Mouse (Mus musculus): ENCODE results near the gene Gab2. TPM values are rescaled to one million over a fixed set of nuclear protein-coding genes. Genes with fewer than 3 reads are reported as not detected.

The Gab2 gene
- 17.3 and 22.4 TPM in 2 replicates for polyA plus RNA-seq (2012; rRNA removed)

- no peak for DNase-seq (ENCODE audit: low spot score)
These were observed at the start of gene Gab2 for GRCm38 (mm10) chr7:97081242-97081958. Gab2 (plus strand) TSS chr7:97081586.

- no peak for DNase-seq (ENCODE audit: low spot score)
These were observed 49.0 kb upstream of the Gab2 start for GRCm38 (mm10) chr7:97032412-97032811.

- no peak for DNase-seq (ENCODE audit: low spot score)
These were observed 41.7 kb upstream of the Gab2 start for GRCm38 (mm10) chr7:97039641-97040040.

GRCm38 (mm10) chr7:97041868-97042449 lies 39.4 kb upstream of the Gab2 start:
- no peak for DNase-seq (ENCODE audit: low spot score)

- DNase-seq (ENCODE audit: low spot score): no peak
These were observed 38.4 kb upstream of the Gab2 start for GRCm38 (mm10) chr7:97042981-97043380.

GRCm38 (mm10) chr7:97060966-97061365 lies 20.4 kb upstream of the Gab2 start:
- DNase-seq (ENCODE audit: low spot score): no peak

- no peak for DNase-seq (ENCODE audit: low spot score)
These were observed 9.9 kb upstream of the Gab2 start for GRCm38 (mm10) chr7:97071512-97071911.

GRCm38 (mm10) chr7:97072061-97072460 lies 9.3 kb upstream of the Gab2 start:
- DNase-seq (ENCODE audit: low spot score): no peak

GRCm38 (mm10) chr7:97074974-97075373 lies 6.4 kb upstream of the Gab2 start:
- no peak for DNase-seq (ENCODE audit: low spot score)

- DNase-seq (ENCODE audit: low spot score): no peak
These were observed 4.4 kb upstream of the Gab2 start for GRCm38 (mm10) chr7:97076977-97077376.

GRCm38 (mm10) chr7:97078685-97079084 lies 2.7 kb upstream of the Gab2 start:
- no peak for DNase-seq (ENCODE audit: low spot score)

- DNase-seq (ENCODE audit: low spot score): no peak
These were observed 2.2 kb upstream of the Gab2 start for GRCm38 (mm10) chr7:97079145-97079544.

GRCm38 (mm10) chr7:97079651-97080365 lies 1.6 kb upstream of the Gab2 start:
- no peak for DNase-seq (ENCODE audit: low spot score)

GRCm38 (mm10) chr7:97080621-97081241 lies 655 bp upstream of the Gab2 start:
- no peak for DNase-seq (ENCODE audit: low spot score)

- DNase-seq (ENCODE audit: low spot score): peak; percentile 68
These were observed 503 bp downstream of the Gab2 start for GRCm38 (mm10) chr7:97081959-97082218.

GRCm38 (mm10) chr7:97082219-97083101 lies 1.1 kb downstream of the Gab2 start:
- DNase-seq (ENCODE audit: low spot score): no peak

GRCm38 (mm10) chr7:97083579-97083978 lies 2.2 kb downstream of the Gab2 start:
- no peak for DNase-seq (ENCODE audit: low spot score)

GRCm38 (mm10) chr7:97084181-97084580 lies 2.8 kb downstream of the Gab2 start:
- no peak for DNase-seq (ENCODE audit: low spot score)

- no peak for DNase-seq (ENCODE audit: low spot score)
These were observed 3.9 kb downstream of the Gab2 start for GRCm38 (mm10) chr7:97085291-97085690.

- no peak for DNase-seq (ENCODE audit: low spot score)
These were observed 12.9 kb downstream of the Gab2 start for GRCm38 (mm10) chr7:97094241-97094640.

GRCm38 (mm10) chr7:97108119-97108518 lies 26.7 kb downstream of the Gab2 start:
- no peak for DNase-seq (ENCODE audit: low spot score)

- DNase-seq (ENCODE audit: low spot score): no peak
These were observed 47.6 kb downstream of the Gab2 start for GRCm38 (mm10) chr7:97128949-97129348.

All from urinary bladder, adult 2 months (tissue).